Mouse (Mus musculus) CH12.LX (cell line): ENCODE measurements at regions not wholly inside any gene's neighbourhood (a gene's known extent, or its start where the extent isn't known, plus 50 kb on each side); places are given as distances from the start of the nearest gene placed in this dataset.

Source experiments
- DNase-seq: peaks from one replicate; pipeline ENCODE4 v3.0.0-alpha.2; 2013; ENCODE audit errors: extremely low read depth
- H3K27ac ChIP-seq: 2 replicates; pipeline ENCODE4 v1.5.1; 2012; ENCODE audit warnings: low read depth, mild to moderate bottlenecking, control low read depth, moderate library complexity; ENCODE audit not compliant: insufficient read depth
- H3K27me3 ChIP-seq: replicated peaks from 2 replicates; pipeline ENCODE3; 2012; ENCODE audit warnings: inconsistent platforms
- H3K36me3 ChIP-seq, 2 experiments: replicated peaks in 1 of 2; 2 replicates each; pipeline versions ENCODE3 to v1.6.1; 2012; ENCODE audit warnings: inconsistent platforms in 1 of 2, low read length in 1 of 2, mild to moderate bottlenecking in 1 of 2, mixed read lengths in 1 of 2, moderate library complexity in 1 of 2; ENCODE audit not compliant: control insufficient read depth in 1 of 2, insufficient read depth in 1 of 2
- H3K4me1 ChIP-seq, 2 experiments: 2 replicates each; pipeline ENCODE4 v1.6.1; 2012; ENCODE audit warnings: inconsistent platforms in 1 of 2, moderate library complexity in 1 of 2; ENCODE audit not compliant: insufficient read depth in 2 of 2, control insufficient read depth in 1 of 2
- H3K4me2 ChIP-seq: 2 replicates; pipeline ENCODE4 v1.6.1; 2012; ENCODE audit warnings: low read depth, mild to moderate bottlenecking, control low read depth; ENCODE audit not compliant: poor library complexity, insufficient read depth, severe bottlenecking
- H3K4me3 ChIP-seq, 3 experiments: fragments of 150-350 bp in 1 of 3; sonication (generic) in 1 of 3; replicated peaks in 1 of 3; 2 replicates each; pipeline versions ENCODE3 to v1.5.1; 2011 to 2012; ENCODE audit warnings: low read depth in 2 of 3, low read length in 2 of 3, mild to moderate bottlenecking in 2 of 3, moderate library complexity in 2 of 3, control low read depth in 1 of 3, improper control_type of control experiment in 1 of 3, inconsistent platforms in 1 of 3, mixed read lengths in 1 of 3; ENCODE audit not compliant: poor library complexity in 1 of 3
- H3K79me2 ChIP-seq: replicated peaks from 2 replicates; pipeline ENCODE4 v1.6.1; 2012; ENCODE audit warnings: mild to moderate bottlenecking, moderate library complexity; ENCODE audit not compliant: control insufficient read depth, poor library complexity, insufficient read depth, severe bottlenecking; ENCODE audit errors: extremely low read depth
- H3K9ac ChIP-seq: 2 replicates; pipeline ENCODE4 v1.6.1; 2012; ENCODE audit warnings: low read depth, mild to moderate bottlenecking, control low read depth, moderate library complexity; ENCODE audit not compliant: insufficient read depth
- H3K9me3 ChIP-seq: replicated peaks from 2 replicates; pipeline ENCODE3; 2012; ENCODE audit warnings: low read length, inconsistent platforms, mixed read lengths
- CHD1 ChIP-seq: IDR thresholded peaks from 2 replicates; pipeline ENCODE4 v1.6.1; 2012; ENCODE audit warnings: low read depth, low read length, improper control_type of control experiment, inconsistent platforms
- ETS1 ChIP-seq: conservative IDR thresholded peaks from 2 replicates; pipeline ENCODE4 v1.6.1; 2012; ENCODE audit warnings: low read depth, mild to moderate bottlenecking, inconsistent platforms, low read length, improper control_type of control experiment, moderate library complexity
- GABPA ChIP-seq: IDR thresholded peaks from 2 replicates; pipeline ENCODE4 v1.6.1; 2012; ENCODE audit warnings: low read depth, low read length, improper control_type of control experiment, inconsistent platforms; ENCODE audit not compliant: insufficient replicate concordance
- IRF4 ChIP-seq: IDR thresholded peaks from 2 replicates; pipeline ENCODE4 v1.6.1; 2014; ENCODE audit warnings: low read depth, mild to moderate bottlenecking, inconsistent platforms, low read length, improper control_type of control experiment
- MAFK ChIP-seq: IDR thresholded peaks from 2 replicates; pipeline ENCODE4 v1.6.1; 2011; ENCODE audit warnings: low read length, improper control_type of control experiment; ENCODE audit not compliant: insufficient replicate concordance
- MAX ChIP-seq: IDR thresholded peaks from 2 replicates; pipeline ENCODE4 v1.6.1; 2011; ENCODE audit warnings: low read length, improper control_type of control experiment
- MEF2A ChIP-seq: IDR thresholded peaks from 2 replicates; pipeline ENCODE4 v1.6.1; 2014; ENCODE audit warnings: low read depth, mild to moderate bottlenecking, inconsistent platforms, low read length, improper control_type of control experiment, borderline replicate concordance
- SMC3 ChIP-seq: IDR thresholded peaks from 2 replicates; pipeline ENCODE4 v1.6.1; 2011; ENCODE audit warnings: low read depth, low read length, improper control_type of control experiment
- dilution Hi-C: fragments of 300-500 bp; cut with MboI; formaldehyde crosslinking; loops from 2 replicates; pipeline ENCODE4 v1.14.3; 2020; ENCODE audit warnings: low sequenced_read_pairs; ENCODE audit not compliant: extremely low pct_unique_long_range_greater_than_20kb, extremely low pct_ligation_motif_present
- in situ Hi-C: fragments of 300-500 bp; cut with MboI; formaldehyde crosslinking; loops from 3 replicates; pipeline ENCODE4 v1.14.3; 2019; ENCODE audit warnings: low sequenced_read_pairs, low pct_ligation_motif_present, low pct_unique_long_range_greater_than_20kb, mixed read lengths

DNA sequence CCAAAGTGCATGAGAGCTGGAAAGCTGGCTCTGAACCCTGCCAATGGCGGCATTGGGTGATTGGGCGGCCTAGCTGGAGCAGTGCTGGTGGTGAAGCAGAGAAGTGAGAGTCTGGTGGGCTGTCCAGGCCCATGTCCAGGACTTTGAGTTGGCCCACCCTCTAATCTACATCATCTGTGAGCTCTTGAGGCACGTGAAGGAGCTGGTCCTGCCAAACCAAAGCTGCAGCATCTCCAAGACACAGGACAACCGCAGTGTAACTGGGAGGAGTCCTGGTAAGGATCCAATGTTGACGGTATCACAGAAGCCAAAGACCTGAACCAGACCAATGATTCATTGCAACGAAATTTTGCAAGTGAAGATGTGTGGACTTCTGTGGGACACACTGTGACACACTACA is 231.4 kb upstream of the Gm6657 start:
- H3K79me2 ChIP-seq: no peaks in the 10 kb centered on the region
- dilution Hi-C loops (no loop called here), in situ Hi-C loops (no loop called here)
- no peaks in the 10 kb centered on the region for H3K27me3 ChIP-seq
- no peak overlapping the region for H3K27ac ChIP-seq
- peaks cover 3% of the 10 kb centered on the region for H3K9me3 ChIP-seq
- no peak overlapping the region for H3K4me2 ChIP-seq
- peaks cover 6 to 7% of the 10 kb centered on the region in 2 experiments for H3K4me1 ChIP-seq
- TF ChIP-seq ETS1: no peak
- DNase-seq: no peak
- H3K36me3 ChIP-seq: no peaks in the 10 kb centered on the region
- no peak overlapping the region for H3K9ac ChIP-seq
- no peak overlapping the region for H3K4me3 ChIP-seq

DNA sequence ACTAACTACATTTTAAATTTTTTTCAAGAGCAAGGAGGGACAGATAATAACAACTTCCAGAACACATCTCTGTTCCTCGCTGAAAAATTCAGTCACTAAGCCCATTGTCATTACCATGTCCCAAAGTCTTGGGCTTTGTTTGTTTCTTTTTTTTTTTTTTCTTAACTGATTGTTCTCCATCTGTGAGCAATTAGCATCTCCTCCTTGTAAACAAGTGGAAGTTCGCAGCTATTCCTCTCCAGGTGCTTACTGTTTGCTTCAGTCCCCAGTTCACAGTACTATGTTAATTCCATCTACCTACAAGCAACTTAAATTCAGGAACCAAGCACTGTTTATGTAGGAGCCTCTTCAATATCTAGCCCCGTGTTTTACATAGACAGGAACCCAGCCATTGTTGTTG is 225.5 kb upstream of the Gm6657 start:
- H3K9me3 ChIP-seq: peaks cover 3% of the 10 kb centered on the region
- H3K4me1 ChIP-seq: peaks cover 15 to 32% of the 10 kb centered on the region in 2 experiments; a peak in 3 of 4 replicates
- H3K27me3 ChIP-seq: no peaks in the 10 kb centered on the region
- dilution Hi-C loops (no loop called here), in situ Hi-C loops (no loop called here)
- TF ChIP-seq SMC3 (no peak), GABPA (no peak), MAX (no peak), ETS1 (no peak)
- no peaks in the 10 kb centered on the region for H3K79me2 ChIP-seq
- DNase-seq: no peak
- H3K36me3 ChIP-seq: no peaks in the 10 kb centered on the region
- H3K9ac ChIP-seq: no peak overlapping the region
- H3K4me2 ChIP-seq: no peak overlapping the region
- no peak overlapping the region for H3K27ac ChIP-seq
- no peak overlapping the region for H3K4me3 ChIP-seq

DNA sequence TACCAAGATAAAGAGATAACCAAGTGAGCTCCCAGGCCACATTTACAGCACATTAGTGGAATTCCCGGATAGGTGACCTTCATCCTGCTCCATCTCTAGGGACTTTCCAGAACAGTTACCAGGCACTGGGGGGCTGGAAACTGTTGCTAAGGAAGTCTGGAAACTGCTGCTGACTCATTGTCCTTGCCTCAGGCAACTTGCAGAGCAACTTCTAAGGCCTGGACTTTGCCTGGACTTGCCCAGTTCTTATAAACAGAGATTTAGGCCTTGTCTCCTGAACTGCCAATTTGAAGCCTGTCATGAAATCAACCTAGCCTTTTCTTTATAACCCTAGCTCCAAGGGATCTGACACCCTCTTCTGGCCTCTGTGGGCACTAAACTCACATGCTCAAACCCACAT is 224.0 kb upstream of the Gm6657 start:
- no peaks in the 10 kb centered on the region for H3K79me2 ChIP-seq
- no peak overlapping the region for H3K4me3 ChIP-seq
- peak; percentile 29 for DNase-seq
- no peak overlapping the region for H3K27ac ChIP-seq
- dilution Hi-C loops (no loop called here), in situ Hi-C loops (no loop called here)
- H3K9me3 ChIP-seq: peaks cover 3% of the 10 kb centered on the region
- peaks cover 15 to 32% of the 10 kb centered on the region in 2 experiments; a peak in 3 of 4 replicates for H3K4me1 ChIP-seq
- H3K4me2 ChIP-seq: no peak overlapping the region
- no peaks in the 10 kb centered on the region for H3K36me3 ChIP-seq
- TF ChIP-seq CHD1 (no peak), MEF2A (0 out of 2 replicates have a peak, but pooled peaks have one; percentile 49), MAFK (peak; percentile 48; the same call in 1 of the 2 replicates), SMC3 (no peak), IRF4 (0 out of 2 replicates have a peak, but pooled peaks have one; percentile 33)
- H3K9ac ChIP-seq: no peak overlapping the region
- no peaks in the 10 kb centered on the region for H3K27me3 ChIP-seq
